Mouse (Mus musculus): ENCODE measurements around the gene Aurkc.
"Not testable (repeated sequence)": the region's sequence is repeated elsewhere in the genome, so short reads cannot be mapped to it uniquely, and the experiment has no call there.

DNA sequence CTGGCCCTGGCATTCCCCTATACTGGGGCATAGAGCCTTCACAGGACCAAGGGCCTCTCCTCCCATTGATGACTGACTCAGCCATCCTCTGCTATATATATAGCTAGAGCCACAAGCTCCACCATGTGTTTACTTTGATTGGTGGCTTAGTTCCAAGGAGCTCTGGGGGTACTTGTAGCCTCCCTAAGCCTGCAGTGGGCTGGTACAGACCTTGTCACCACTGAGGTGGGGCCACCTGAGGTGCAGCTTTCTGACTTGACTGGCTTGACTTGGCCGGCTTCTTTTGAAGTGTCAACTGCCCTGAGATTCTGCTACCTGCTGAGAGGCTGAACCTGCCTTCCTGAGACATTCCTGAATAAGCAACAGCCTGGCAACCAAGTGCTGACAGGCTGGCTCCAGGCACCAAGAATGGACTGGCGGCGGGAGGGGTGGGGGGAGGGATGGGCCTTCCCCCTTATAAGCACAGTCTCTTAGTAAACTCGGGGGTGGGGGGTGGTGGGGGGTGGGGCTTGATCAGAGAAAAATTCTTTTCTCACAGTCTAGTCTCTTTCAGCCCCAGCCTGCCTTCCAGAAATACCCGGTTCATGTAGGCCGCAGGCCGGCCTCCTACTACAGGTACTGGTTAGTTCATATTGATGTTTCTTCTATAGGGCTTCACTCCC is 54.7 kb downstream of the Aurkc start:
- not testable (repeated sequence) for TF ChIP-seq CTCF (IDR thresholded peaks at IDR 0.05; ENCODE audit: borderline replicate concordance, control insufficient read depth, extremely low read depth, insufficient read depth, low read length, poor library complexity); POLR2A (IDR thresholded peaks at IDR 0.05; ENCODE audit: control insufficient read depth, extremely low read depth, insufficient read depth, low read length, poor library complexity)
